Mouse (Mus musculus): ENCODE measurements around the gene Fn1. TPM values are rescaled to one million over a fixed set of nuclear protein-coding genes. Genes with fewer than 3 reads are reported as not detected.

Fn1 gene
- 39.4 and 47.5 TPM in 2 replicates for polyA plus RNA-seq (2015; fragmentation: Nextera tagmentation; extraction: Ambion mirVana)

DNA sequence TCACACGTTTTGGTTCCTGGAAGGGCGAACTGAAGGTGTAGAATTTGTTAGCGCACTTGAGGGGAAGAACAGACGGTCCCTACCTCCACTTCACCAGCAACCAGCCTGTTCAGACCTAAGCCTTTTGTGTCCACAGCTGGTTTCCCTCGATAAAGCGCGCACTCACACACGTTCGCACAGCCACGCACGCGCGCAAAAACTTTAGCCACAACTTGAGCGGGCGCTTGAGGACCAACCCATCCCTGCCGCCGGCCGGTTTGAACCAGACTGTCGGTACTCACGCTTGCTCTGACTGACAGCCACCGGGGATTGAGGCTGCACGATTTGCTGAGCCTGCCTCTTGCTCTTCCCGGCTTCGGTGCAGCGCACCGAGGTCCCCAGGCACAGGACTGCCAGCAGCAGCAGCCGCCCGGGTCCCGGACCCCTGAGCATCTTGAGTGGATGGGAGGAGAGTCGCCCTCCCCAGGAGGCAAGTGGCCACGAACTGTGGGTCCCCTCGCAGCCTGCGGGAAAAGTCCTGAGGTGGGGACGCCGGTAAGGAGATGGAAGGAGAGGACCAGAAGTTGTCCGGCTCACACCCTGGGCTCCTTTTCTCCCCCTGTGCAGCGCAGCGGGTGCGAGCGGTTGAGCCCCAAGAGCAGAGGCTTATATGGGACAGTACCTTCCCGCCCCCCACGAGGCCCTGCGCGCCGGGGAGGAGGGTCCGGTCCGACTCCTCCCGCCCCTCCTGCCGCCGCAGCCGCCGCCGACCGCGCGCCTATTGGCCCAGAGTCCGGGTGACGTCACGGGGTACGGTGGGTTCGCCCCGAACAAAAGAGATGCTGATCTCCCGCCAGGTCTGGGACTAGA, at the start of gene Fn1:
TSS of gene Fn1 (minus strand) at position 650 of the 849 bp plus-strand sequence.
- Histone ChIP-seq H3K36me3 (ENCODE audit: control insufficient read depth, insufficient read depth) (no peaks in the 10 kb centered on the region), H3K4me3 (replicated peaks; ENCODE audit: low read length) (peak within 1 kb of the TSS; percentile 61), H3K27ac (ENCODE audit: low read length) (peak within 1 kb of the TSS; percentile 69), H3K9me3 (ENCODE audit: control insufficient read depth, low read length) (no peaks in the 10 kb centered on the region), H3K4me1 (replicated peaks; ENCODE audit: control insufficient read depth, insufficient read depth, low read length) (peaks cover 12% of the 10 kb centered on the region), H3K9ac (replicated peaks; ENCODE audit: low read depth, low read length) (peak within 1 kb of the TSS; percentile 69), H3K4me2 (ENCODE audit: low read length) (peak within 1 kb of the TSS; percentile 97), H3K27me3 (replicated peaks; ENCODE audit: control insufficient read depth, insufficient read depth, low read length) (no peaks in the 10 kb centered on the region; the same call in 1 of the 2 replicates)
- whole genome bisulfite sequencing, result under 1% methylated on average over 63 of the region's 63 CpGs
- ATAC-seq, result peak; percentile 94

GRCm38 (mm10) chr1:71696093-71696492, 43.1 kb upstream of the Fn1 start:
- no peak overlapping the region for H3K27ac ChIP-seq (ENCODE audit: low read length)
- H3K27me3 ChIP-seq (replicated peaks; ENCODE audit: control insufficient read depth, insufficient read depth, low read length), result no peaks in the 10 kb centered on the region
- no peaks in the 10 kb centered on the region for H3K36me3 ChIP-seq (ENCODE audit: control insufficient read depth, insufficient read depth)
- H3K4me3 ChIP-seq (replicated peaks; ENCODE audit: low read length), result no peak overlapping the region
- ATAC-seq, result no peak
- H3K4me1 ChIP-seq (replicated peaks; ENCODE audit: control insufficient read depth, insufficient read depth, low read length), result no peaks in the 10 kb centered on the region
- H3K9ac ChIP-seq (replicated peaks; ENCODE audit: low read depth, low read length), result no peak overlapping the region
- 90% methylated on average over 3 of the region's 3 CpGs for WGBS
- H3K4me2 ChIP-seq (ENCODE audit: low read length), result no peak overlapping the region
- H3K9me3 ChIP-seq (ENCODE audit: control insufficient read depth, low read length), result no peaks in the 10 kb centered on the region

DNA sequence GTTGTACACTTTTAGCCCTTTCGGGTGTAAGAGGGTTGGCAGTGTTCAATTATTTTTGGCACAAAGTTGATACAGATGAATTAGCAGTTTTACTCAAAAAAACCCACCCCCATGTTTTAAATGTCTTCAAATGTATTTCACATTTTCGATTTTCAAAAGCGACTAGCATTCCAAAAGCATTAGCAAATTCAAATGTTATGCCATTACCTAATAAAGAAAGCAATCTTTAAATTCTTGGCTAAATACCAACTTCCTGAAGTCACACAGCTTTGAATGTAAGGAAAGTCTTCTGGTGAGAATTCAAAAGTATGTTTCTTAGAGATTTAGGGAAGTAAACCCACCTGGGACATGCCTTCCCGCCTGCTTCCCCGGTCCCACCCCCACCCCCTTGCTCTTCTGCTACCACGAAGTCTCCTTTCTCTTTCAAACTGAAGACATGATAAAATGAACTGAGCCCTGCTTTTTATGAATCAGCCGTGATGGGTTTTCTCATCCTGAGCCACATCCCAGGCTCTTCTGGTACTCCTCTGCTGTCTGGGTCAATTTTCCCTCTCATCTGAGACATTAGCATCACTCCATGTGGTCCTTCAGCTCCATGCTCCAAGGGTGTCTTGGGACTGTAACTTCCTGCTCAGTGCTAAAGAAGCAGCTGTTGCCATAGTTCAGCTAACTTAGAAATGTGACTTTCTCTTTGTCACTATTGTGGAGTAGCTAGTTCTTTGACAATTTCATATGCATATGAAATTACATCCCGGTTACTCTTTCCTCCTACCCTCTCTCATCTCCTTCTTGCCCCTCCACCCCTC, 38.7 kb upstream of the Fn1 start:
- H3K27ac ChIP-seq (ENCODE audit: low read length), result no peak overlapping the region
- WGBS, result 72% methylated on average over 8 of the region's 8 CpGs

DNA sequence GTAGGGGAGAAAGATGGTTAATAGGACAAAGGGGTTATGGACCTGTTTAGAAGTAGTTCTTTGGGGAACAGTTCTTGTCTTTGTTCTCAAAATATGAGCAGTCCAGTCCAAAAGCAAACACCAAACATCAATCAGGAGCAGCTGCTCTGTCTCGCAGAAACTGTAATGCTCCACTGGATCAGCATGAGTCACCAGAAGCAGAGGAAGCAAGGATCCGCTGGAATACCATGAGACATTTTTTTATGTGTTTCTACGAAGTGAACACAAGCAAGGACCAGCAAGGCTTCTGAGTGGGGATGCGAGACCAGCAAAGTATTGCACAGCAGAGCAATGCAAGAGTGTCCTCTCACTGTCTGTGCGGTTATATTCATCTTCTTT, 35.9 kb upstream of the Fn1 start:
- H3K4me1 ChIP-seq (replicated peaks; ENCODE audit: control insufficient read depth, insufficient read depth, low read length), result 0 out of 2 replicates have a peak, but pooled peaks cover under 1% of the 10 kb centered on the region
- no peaks in the 10 kb centered on the region for H3K27me3 ChIP-seq (replicated peaks; ENCODE audit: control insufficient read depth, insufficient read depth, low read length)
- no peaks in the 10 kb centered on the region for H3K36me3 ChIP-seq (ENCODE audit: control insufficient read depth, insufficient read depth)
- ATAC-seq, result no peak
- no peak overlapping the region for H3K4me2 ChIP-seq (ENCODE audit: low read length)
- H3K4me3 ChIP-seq (replicated peaks; ENCODE audit: low read length), result no peak overlapping the region
- H3K9ac ChIP-seq (replicated peaks; ENCODE audit: low read depth, low read length), result no peak overlapping the region
- no peaks in the 10 kb centered on the region for H3K9me3 ChIP-seq (ENCODE audit: control insufficient read depth, low read length)
- WGBS, result 92% methylated on average over 5 of the region's 5 CpGs
- no peak overlapping the region for H3K27ac ChIP-seq (ENCODE audit: low read length)

More for the DNA sequence above, 38.7 kb upstream of the Fn1 start:
- no peak for ATAC-seq
- Histone ChIP-seq H3K27me3 (replicated peaks; ENCODE audit: control insufficient read depth, insufficient read depth, low read length) (no peaks in the 10 kb centered on the region), H3K9me3 (ENCODE audit: control insufficient read depth, low read length) (no peaks in the 10 kb centered on the region), H3K4me2 (ENCODE audit: low read length) (no peak overlapping the region), H3K9ac (replicated peaks; ENCODE audit: low read depth, low read length) (no peak overlapping the region), H3K4me3 (replicated peaks; ENCODE audit: low read length) (no peak overlapping the region), H3K4me1 (replicated peaks; ENCODE audit: control insufficient read depth, insufficient read depth, low read length) (no peaks in the 10 kb centered on the region), H3K36me3 (ENCODE audit: control insufficient read depth, insufficient read depth) (no peaks in the 10 kb centered on the region)

DNA sequence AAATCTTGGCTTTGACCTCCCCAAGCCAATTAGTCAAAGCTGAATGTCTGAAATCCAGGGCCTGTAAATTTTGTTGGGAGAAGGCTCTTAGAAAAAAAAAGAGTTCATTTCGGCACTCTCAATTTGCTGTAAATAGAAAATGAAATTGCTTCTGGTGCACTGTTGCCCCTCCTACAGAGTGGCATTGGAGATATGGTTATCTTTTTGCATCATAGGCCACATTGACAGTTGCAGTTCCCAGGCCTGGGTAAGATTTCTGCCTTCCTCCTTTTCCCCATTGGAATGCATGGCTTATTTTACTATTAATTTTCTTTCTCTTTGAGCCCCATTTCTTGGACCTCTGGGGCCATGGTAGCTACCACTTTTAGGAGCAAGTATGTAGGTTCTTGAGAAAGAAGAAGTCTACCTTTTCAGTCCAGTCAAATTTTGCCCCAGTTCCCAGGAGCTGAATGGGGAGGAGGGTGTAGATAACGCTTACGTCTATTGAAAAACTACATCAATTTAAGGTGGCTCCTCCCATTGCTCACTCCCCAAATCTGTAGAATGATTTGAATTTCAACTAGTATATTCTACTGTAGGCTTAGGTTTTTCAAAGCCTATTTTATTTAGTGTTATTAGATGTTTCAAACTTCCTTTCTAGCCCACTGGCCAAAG, 35.4 kb upstream of the Fn1 start:
- no peaks in the 10 kb centered on the region for H3K36me3 ChIP-seq (ENCODE audit: control insufficient read depth, insufficient read depth)
- 94% methylated on average over 3 of the region's 3 CpGs for WGBS
- no peaks in the 10 kb centered on the region for H3K27me3 ChIP-seq (replicated peaks; ENCODE audit: control insufficient read depth, insufficient read depth, low read length)
- H3K27ac ChIP-seq (ENCODE audit: low read length), result no peak overlapping the region
- no peak overlapping the region for H3K4me2 ChIP-seq (ENCODE audit: low read length)
- ATAC-seq, result no peak
- H3K4me1 ChIP-seq (replicated peaks; ENCODE audit: control insufficient read depth, insufficient read depth, low read length), result 0 out of 2 replicates have a peak, but pooled peaks cover 3% of the 10 kb centered on the region
- H3K9me3 ChIP-seq (ENCODE audit: control insufficient read depth, low read length), result no peaks in the 10 kb centered on the region
- no peak overlapping the region for H3K9ac ChIP-seq (replicated peaks; ENCODE audit: low read depth, low read length)
- H3K4me3 ChIP-seq (replicated peaks; ENCODE audit: low read length), result no peak overlapping the region

GRCm38 (mm10) chr1:71686791-71687190, 33.8 kb upstream of the Fn1 start:
- no peak overlapping the region for H3K9ac ChIP-seq (replicated peaks; ENCODE audit: low read depth, low read length)
- H3K4me3 ChIP-seq (replicated peaks; ENCODE audit: low read length), result no peak overlapping the region
- H3K27me3 ChIP-seq (replicated peaks; ENCODE audit: control insufficient read depth, insufficient read depth, low read length), result no peaks in the 10 kb centered on the region
- no peak overlapping the region for H3K4me2 ChIP-seq (ENCODE audit: low read length)
- 0 out of 2 replicates have a peak, but pooled peaks cover 8% of the 10 kb centered on the region for H3K4me1 ChIP-seq (replicated peaks; ENCODE audit: control insufficient read depth, insufficient read depth, low read length)
- H3K27ac ChIP-seq (ENCODE audit: low read length), result no peak overlapping the region
- no peaks in the 10 kb centered on the region for H3K36me3 ChIP-seq (ENCODE audit: control insufficient read depth, insufficient read depth)
- ATAC-seq, result no peak
- H3K9me3 ChIP-seq (ENCODE audit: control insufficient read depth, low read length), result no peaks in the 10 kb centered on the region
- WGBS, result 87% methylated on average over 5 of the region's 5 CpGs

GRCm38 (mm10) chr1:71683736-71684135, 30.7 kb upstream of the Fn1 start:
- Histone ChIP-seq H3K4me3 (replicated peaks; ENCODE audit: low read length) (no peak overlapping the region), H3K9ac (replicated peaks; ENCODE audit: low read depth, low read length) (no peak overlapping the region), H3K4me1 (replicated peaks; ENCODE audit: control insufficient read depth, insufficient read depth, low read length) (0 out of 2 replicates have a peak, but pooled peaks cover 8% of the 10 kb centered on the region), H3K9me3 (ENCODE audit: control insufficient read depth, low read length) (no peaks in the 10 kb centered on the region), H3K36me3 (ENCODE audit: control insufficient read depth, insufficient read depth) (no peaks in the 10 kb centered on the region), H3K4me2 (ENCODE audit: low read length) (no peak overlapping the region), H3K27ac (ENCODE audit: low read length) (no peak overlapping the region), H3K27me3 (replicated peaks; ENCODE audit: control insufficient read depth, insufficient read depth, low read length) (no peaks in the 10 kb centered on the region)
- WGBS, result 46% methylated on average over 6 of the region's 6 CpGs
- ATAC-seq, result peak; percentile 61

DNA sequence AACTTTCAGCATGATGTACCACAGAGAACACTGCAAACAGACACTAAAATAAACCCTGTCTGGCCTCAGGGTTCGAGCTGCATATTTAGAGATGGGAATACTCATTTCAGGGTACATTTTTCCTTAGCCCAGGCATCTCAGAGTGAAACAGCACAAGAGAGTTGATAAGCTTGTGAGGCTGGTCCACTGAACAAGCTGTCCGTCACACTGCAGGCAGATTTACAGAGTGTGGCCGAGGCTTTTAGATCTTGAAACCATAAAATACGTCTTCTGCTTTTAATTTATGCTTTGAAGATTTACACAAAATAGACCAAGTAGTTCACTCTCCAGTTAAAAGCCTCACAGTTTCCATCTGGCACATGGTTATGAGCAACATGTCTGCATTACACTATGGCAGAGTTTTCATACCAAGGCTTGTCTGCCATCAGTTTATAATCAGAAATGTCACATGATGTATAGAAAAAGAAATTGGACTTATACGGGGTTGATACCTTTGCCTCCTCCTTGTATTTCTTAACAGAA, 29.3 kb upstream of the Fn1 start:
- Histone ChIP-seq H3K4me2 (ENCODE audit: low read length) (no peak overlapping the region), H3K27ac (ENCODE audit: low read length) (no peak overlapping the region), H3K4me3 (replicated peaks; ENCODE audit: low read length) (no peak overlapping the region), H3K4me1 (replicated peaks; ENCODE audit: control insufficient read depth, insufficient read depth, low read length) (0 out of 2 replicates have a peak, but pooled peaks cover 8% of the 10 kb centered on the region), H3K9me3 (ENCODE audit: control insufficient read depth, low read length) (no peaks in the 10 kb centered on the region), H3K36me3 (ENCODE audit: control insufficient read depth, insufficient read depth) (no peaks in the 10 kb centered on the region), H3K9ac (replicated peaks; ENCODE audit: low read depth, low read length) (no peak overlapping the region), H3K27me3 (replicated peaks; ENCODE audit: control insufficient read depth, insufficient read depth, low read length) (no peaks in the 10 kb centered on the region)
- WGBS, result 67% methylated on average over 5 of the region's 5 CpGs
- no peak; the same call in 1 of the 2 replicates for ATAC-seq

Measured in forebrain, embryonic 16.5 days (tissue).